Mouse (Mus musculus): ENCODE data around the gene Tmem86a. TPM values are rescaled to one million over a fixed set of nuclear protein-coding genes. Genes with fewer than 3 reads are reported as not detected.
"Not testable (repeated sequence)": the region's sequence is repeated elsewhere in the genome, so short reads cannot be mapped to it uniquely, and the experiment has no call there.

The Tmem86a gene
- total RNA-seq, 2 experiments from 2014 or later, result 10.1 TPM; not detected in 1

- ATAC-seq (replicated peaks; ENCODE audit: low FRiP score, poor library complexity, severe bottlenecking), result no peak
Measured at GRCm38 (mm10) chr7:47025429-47025828, 25.0 kb upstream of the Tmem86a start.

- ATAC-seq (replicated peaks; ENCODE audit: low FRiP score, poor library complexity, severe bottlenecking), result not testable (repeated sequence)
Measured at GRCm38 (mm10) chr7:47026899-47027298, 23.5 kb upstream of the Tmem86a start.

- ATAC-seq (replicated peaks; ENCODE audit: low FRiP score, poor library complexity, severe bottlenecking), result no peak
Measured at GRCm38 (mm10) chr7:47027520-47027919, 22.9 kb upstream of the Tmem86a start.

GRCm38 (mm10) chr7:47030517-47031193 lies 19.7 kb upstream of the Tmem86a start:
- ATAC-seq (replicated peaks; ENCODE audit: low FRiP score, poor library complexity, severe bottlenecking), result no peak

- no peak for ATAC-seq (replicated peaks; ENCODE audit: low FRiP score, poor library complexity, severe bottlenecking)
Measured at GRCm38 (mm10) chr7:47031371-47031770, 19.0 kb upstream of the Tmem86a start.

- no peak for ATAC-seq (replicated peaks; ENCODE audit: low FRiP score, poor library complexity, severe bottlenecking)
Measured at GRCm38 (mm10) chr7:47034785-47035384, 15.5 kb upstream of the Tmem86a start.

- ATAC-seq (replicated peaks; ENCODE audit: low FRiP score, poor library complexity, severe bottlenecking), result no peak
Measured at GRCm38 (mm10) chr7:47035426-47035825, 15.0 kb upstream of the Tmem86a start.

GRCm38 (mm10) chr7:47041706-47042105 lies 8.7 kb upstream of the Tmem86a start:
- ATAC-seq (replicated peaks; ENCODE audit: low FRiP score, poor library complexity, severe bottlenecking), result no peak

GRCm38 (mm10) chr7:47042121-47042520 lies 8.3 kb upstream of the Tmem86a start:
- ATAC-seq (replicated peaks; ENCODE audit: low FRiP score, poor library complexity, severe bottlenecking), result no peak

GRCm38 (mm10) chr7:47042823-47043490 lies 7.4 kb upstream of the Tmem86a start:
- ATAC-seq (replicated peaks; ENCODE audit: low FRiP score, poor library complexity, severe bottlenecking), result no peak

- ATAC-seq (replicated peaks; ENCODE audit: low FRiP score, poor library complexity, severe bottlenecking), result no peak
Measured at GRCm38 (mm10) chr7:47050766-47051165, 365 bp downstream of the Tmem86a start.

- no peak for ATAC-seq (replicated peaks; ENCODE audit: low FRiP score, poor library complexity, severe bottlenecking)
Measured at GRCm38 (mm10) chr7:47051404-47052151, 1.2 kb downstream of the Tmem86a start.

GRCm38 (mm10) chr7:47052276-47052675 lies 1.9 kb downstream of the Tmem86a start:
- no peak for ATAC-seq (replicated peaks; ENCODE audit: low FRiP score, poor library complexity, severe bottlenecking)

GRCm38 (mm10) chr7:47053287-47053686 lies 2.9 kb downstream of the Tmem86a start:
- ATAC-seq (replicated peaks; ENCODE audit: low FRiP score, poor library complexity, severe bottlenecking), result no peak

- ATAC-seq (replicated peaks; ENCODE audit: low FRiP score, poor library complexity, severe bottlenecking), result no peak
Measured at GRCm38 (mm10) chr7:47054666-47055065, 4.3 kb downstream of the Tmem86a start.

- no peak for ATAC-seq (replicated peaks; ENCODE audit: low FRiP score, poor library complexity, severe bottlenecking)
Measured at GRCm38 (mm10) chr7:47055744-47056143, 5.3 kb downstream of the Tmem86a start.

GRCm38 (mm10) chr7:47056273-47056672 lies 5.9 kb downstream of the Tmem86a start:
- no peak for ATAC-seq (replicated peaks; ENCODE audit: low FRiP score, poor library complexity, severe bottlenecking)

- no peak for ATAC-seq (replicated peaks; ENCODE audit: low FRiP score, poor library complexity, severe bottlenecking)
Measured at GRCm38 (mm10) chr7:47059339-47059738, 8.9 kb downstream of the Tmem86a start.

- no peak for ATAC-seq (replicated peaks; ENCODE audit: low FRiP score, poor library complexity, severe bottlenecking)
Measured at GRCm38 (mm10) chr7:47061560-47061959, 11.2 kb downstream of the Tmem86a start.

GRCm38 (mm10) chr7:47066942-47067341 lies 16.5 kb downstream of the Tmem86a start:
- ATAC-seq (replicated peaks; ENCODE audit: low FRiP score, poor library complexity, severe bottlenecking), result no peak

All from erythroid progenitor cell, adult 5-6 weeks (primary cell).